ENCODE assay signal across 8 mouse cellular contexts in the genomic region with DNA sequence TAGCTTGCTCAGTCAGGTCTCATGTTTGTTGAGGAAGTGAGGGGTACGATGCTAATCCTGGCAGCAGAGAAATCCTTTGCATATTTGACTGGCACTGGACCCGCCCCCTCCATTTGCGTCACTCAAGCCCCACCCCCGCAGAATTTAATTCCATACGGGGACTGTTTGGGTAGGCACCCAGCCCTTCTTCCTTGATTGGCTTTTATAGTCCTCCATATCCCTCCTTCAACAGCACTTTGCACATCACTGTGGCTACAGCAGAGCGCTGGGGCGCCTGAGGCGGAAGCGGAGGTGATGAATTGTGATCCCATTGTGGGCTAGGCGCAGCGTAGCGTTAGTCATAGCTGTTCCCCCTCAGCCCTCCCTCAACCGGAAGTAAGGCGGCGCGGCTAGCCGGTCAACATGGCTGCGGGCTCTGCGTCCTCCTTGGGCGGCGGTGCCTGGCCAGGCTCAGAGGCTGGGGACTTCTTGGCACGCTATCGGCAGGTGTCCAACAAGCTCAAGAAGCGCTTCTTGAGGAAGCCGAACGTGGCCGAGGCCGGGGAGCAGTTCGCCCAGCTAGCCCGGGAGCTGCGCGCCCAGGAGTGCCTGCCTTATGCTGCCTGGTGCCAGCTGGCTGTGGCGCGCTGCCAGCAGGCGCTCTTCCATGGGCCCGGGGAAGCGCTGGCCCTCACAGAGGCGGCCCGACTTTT. TPM values are rescaled to one million over a fixed set of nuclear protein-coding genes. Genes with fewer than 3 reads are reported as not detected.
DNase-seq lines count a peak whose midpoint lies in the region; ATAC-seq and TF ChIP-seq lines count a peak whose summit lies in the region.

TSS of gene F8a (plus strand) at position 378 of the 692 bp plus-strand sequence.

- no peaks in the 10 kb centered on the region for H3K79me3 ChIP-seq in C2C12 (ENCODE audit: low read depth)

- no peak for TF ChIP-seq CTCF in C2C12 (IDR thresholded peaks at IDR 0.05; ENCODE audit: control insufficient read depth, insufficient read depth, insufficient read length)
- no peak for TF ChIP-seq CTCF in embryonic fibroblast, embryonic 13.5 days (IDR thresholded peaks at IDR 0.05; ENCODE audit: borderline replicate concordance, insufficient read depth, low read length)

- no peaks in the 10 kb centered on the region for H3K79me2 ChIP-seq in C2C12 (ENCODE audit: control insufficient read depth, insufficient read depth)

- 13% methylated on average over 39 of the region's 39 CpGs for WGBS in heart, embryonic 10.5 days
- 17% methylated on average over 37 of the region's 39 CpGs for whole genome bisulfite sequencing in kidney, embryonic 15.5 days

- peak; percentile 97 for ATAC-seq in kidney, embryonic 15.5 days (replicated peaks; ENCODE audit: low FRiP score)

- peak; percentile 76 for TF ChIP-seq POLR2A in embryonic fibroblast, embryonic 13.5 days (IDR thresholded peaks at IDR 0.05; ENCODE audit: low read depth, low read length)

- H3K9me3 ChIP-seq in heart, embryonic 10.5 days: no peaks in the 10 kb centered on the region
- no peaks in the 10 kb centered on the region for H3K9me3 ChIP-seq in kidney, embryonic 15.5 days (replicated peaks)

- no peaks in the 10 kb centered on the region for H3K27me3 ChIP-seq in C2C12 (ENCODE audit: control insufficient read depth, insufficient read depth, insufficient read length)
- H3K27me3 ChIP-seq in heart, embryonic 10.5 days (ENCODE audit: insufficient read depth, poor library complexity, severe bottlenecking): peaks cover 18% of the 10 kb centered on the region
- H3K27me3 ChIP-seq in kidney, embryonic 15.5 days: peaks cover 25% of the 10 kb centered on the region

- H3ac ChIP-seq in C2C12 (ENCODE audit: control insufficient read depth, insufficient read length, low read depth): peak within 1 kb of the TSS; percentile 74

- no peaks in the 10 kb centered on the region for H3K36me3 ChIP-seq in C2C12 (ENCODE audit: control insufficient read depth, insufficient read depth)
- no peaks in the 10 kb centered on the region for H3K36me3 ChIP-seq in heart, embryonic 10.5 days
- no peaks in the 10 kb centered on the region for H3K36me3 ChIP-seq in kidney, embryonic 15.5 days

- H3K4me3 ChIP-seq in C2C12 (ENCODE audit: insufficient read depth, poor library complexity, severe bottlenecking): peak within 1 kb of the TSS; percentile 31
- H3K4me3 ChIP-seq in embryonic fibroblast, embryonic 13.5 days (ENCODE audit: insufficient read depth, low read length): peak within 1 kb of the TSS; percentile 72
- peak within 1 kb of the TSS; percentile 72 for H3K4me3 ChIP-seq in heart, embryonic 10.5 days
- H3K4me3 ChIP-seq in kidney, embryonic 15.5 days (replicated peaks): peak within 1 kb of the TSS; percentile 65

- DNase-seq in brain, adult 2 months (ENCODE audit: low read depth, low spot score): peak; percentile 94
- peak; percentile 89 for DNase-seq in heart, embryonic 10.5 days (ENCODE audit: low spot score)
- peak; percentile 71 for DNase-seq in liver
- DNase-seq in monocyte, adult 2 months (ENCODE audit: low read depth in 1 of 2, low spot score in 2 of 2): peak; percentile 60 to 68
- DNase-seq in spleen, postnatal 14 days (ENCODE audit: low spot score in 2 of 2): peak; percentile 40 to 56

- H3K27ac ChIP-seq in embryonic fibroblast, embryonic 13.5 days (ENCODE audit: insufficient read depth, low read length): peak within 1 kb of the TSS; percentile 41
- peak within 1 kb of the TSS; percentile 89 for H3K27ac ChIP-seq in heart, embryonic 10.5 days
- peak within 1 kb of the TSS; percentile 87 for H3K27ac ChIP-seq in kidney, embryonic 15.5 days

- H3K4me2 ChIP-seq in kidney, embryonic 15.5 days: peak within 1 kb of the TSS; percentile 82

- H3K9ac ChIP-seq in kidney, embryonic 15.5 days: peak within 1 kb of the TSS; percentile 51

- no peaks in the 10 kb centered on the region for H3K4me1 ChIP-seq in embryonic fibroblast, embryonic 13.5 days (ENCODE audit: control insufficient read depth, insufficient read depth, low read length)
- no peaks in the 10 kb centered on the region for H3K4me1 ChIP-seq in heart, embryonic 10.5 days
- H3K4me1 ChIP-seq in kidney, embryonic 15.5 days: 0 out of 2 replicates have a peak, but pooled peaks cover 5% of the 10 kb centered on the region

TF ChIP-seq in C2C12, 6 proteins besides CTCF, POLR2A, EP300 and RAD21:
- TF ChIP-seq MAX (IDR thresholded peaks at IDR 0.05) (no peak), CEBPB (IDR thresholded peaks at IDR 0.05; ENCODE audit: low read depth) (no peak), MYOG (IDR thresholded peaks at IDR 0.05; ENCODE audit: control insufficient read depth, extremely low read depth, insufficient read length) (no peak), FOSL1 (IDR thresholded peaks at IDR 0.05; ENCODE audit: insufficient read depth, low read length, poor library complexity, severe bottlenecking) (no peak), MYOD1 (IDR thresholded peaks at IDR 0.05; ENCODE audit: control insufficient read depth, insufficient read length, low read depth) (no peak), USF1 (IDR thresholded peaks at IDR 0.05; ENCODE audit: low read depth) (no peak)

RNA-seq across cellular contexts. Expression of gene F8a, which starts in this region (rescaled TPM):
- 3.3 TPM for polyA plus RNA-seq in C2C12 (2012; fragmentation: generic; extraction: Trizol)
- polyA plus RNA-seq in embryonic fibroblast, embryonic 13.5 days (2011; ENCODE audit: insufficient read length, low read depth, missing spikeins): 2.8 and 4.0 TPM in 2 replicates
- 7.6 and 8.1 TPM in 2 replicates for polyA plus RNA-seq in heart, embryonic 10.5 days (2016; fragmentation: Nextera tagmentation; extraction: Ambion mirVana)
- polyA plus RNA-seq in kidney, embryonic 15.5 days (2015; fragmentation: Nextera tagmentation; extraction: Ambion mirVana): 9.5 and 11.3 TPM in 2 replicates

Comparison
In these comparisons a context has a peak if more than half of its experiments do, and no peak if none do; other contexts are left out.
1. Peak in every context shown above with its lines: DNase-seq, ATAC-seq, H3K4me3 ChIP-seq and H3K27ac ChIP-seq.